Mouse (Mus musculus) layer of hippocampus, adult 18-20 months (tissue): Measurements from ENCODE around the gene Slc39a11. TPM values are rescaled to one million over a fixed set of nuclear protein-coding genes. Genes with fewer than 3 reads are reported as not detected.

Experiments used
- DNase-seq, 2 experiments: peaks; one replicate each; pipeline ENCODE4 v3.0.0; 2022; ENCODE audit warnings: low spot score in 2 of 2
- total RNA-seq, 2 experiments: library from RNA; stranded (reverse); gene quantifications; 2 replicates each; pipeline ENCODE4 v1.2.3; 2021

Gene Slc39a11
- total RNA-seq, 2 experiments from 2014 or later = 20.4 to 25.4 TPM

DNA sequence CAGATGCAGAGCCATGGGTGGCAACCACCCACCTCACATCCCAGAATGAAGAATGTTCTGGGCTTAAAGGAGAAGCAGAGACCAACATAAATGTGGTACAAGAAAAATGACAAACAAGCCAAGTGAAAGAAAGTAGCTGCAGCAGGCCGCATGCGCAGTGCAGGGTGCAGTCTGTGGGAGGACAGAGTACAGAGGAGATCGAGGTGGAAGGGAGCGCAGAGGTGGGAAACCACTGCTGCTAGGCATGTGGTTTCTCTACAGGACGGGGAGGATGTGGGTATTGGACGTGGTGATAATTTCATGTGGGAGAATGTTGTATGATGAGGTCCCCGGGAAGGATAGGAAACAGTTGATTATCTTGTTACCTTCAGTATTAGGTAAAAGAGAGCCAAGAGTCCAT is 287.3 kb downstream of the Slc39a11 start:
- no peak for DNase-seq

DNA sequence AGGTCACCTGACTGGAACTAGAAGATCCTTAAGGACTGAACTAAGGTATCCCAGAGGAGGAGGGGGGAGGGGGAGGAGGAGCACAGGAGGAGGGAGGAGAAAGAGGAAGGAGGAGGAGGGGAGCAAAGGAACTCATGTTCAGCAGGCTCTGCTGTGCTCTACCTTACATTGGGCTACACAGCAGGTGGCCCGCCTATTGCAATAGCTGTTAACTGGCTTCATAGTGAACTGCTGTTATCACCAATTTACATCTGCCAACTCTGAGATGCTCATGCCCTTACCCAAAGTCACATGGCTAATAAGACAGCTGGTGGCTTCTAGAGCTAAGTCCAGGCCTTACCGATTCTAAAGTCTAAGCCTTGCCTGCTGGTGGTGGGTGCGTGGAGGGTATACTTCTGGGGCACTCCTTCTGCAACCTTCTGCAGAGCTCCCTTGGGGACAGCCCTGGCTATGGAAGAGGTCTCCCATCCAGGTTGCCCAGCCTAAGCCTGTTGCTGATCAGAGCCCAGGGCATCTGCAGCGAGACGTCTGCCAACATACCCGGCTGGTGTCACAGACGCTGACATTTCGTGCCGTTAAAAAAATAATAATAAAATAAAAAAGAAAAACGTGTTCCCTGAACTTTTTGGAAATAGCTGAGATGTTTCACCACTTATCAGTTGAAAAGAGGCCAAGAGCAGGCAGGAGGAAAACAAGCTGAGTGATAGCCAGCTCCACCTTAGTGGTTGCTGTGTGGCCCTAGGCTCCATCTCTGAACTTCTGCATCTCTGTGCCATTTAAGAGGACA is 289.6 kb downstream of the Slc39a11 start:
- peak in 1 of 2 experiments; percentile 65 for DNase-seq

DNA sequence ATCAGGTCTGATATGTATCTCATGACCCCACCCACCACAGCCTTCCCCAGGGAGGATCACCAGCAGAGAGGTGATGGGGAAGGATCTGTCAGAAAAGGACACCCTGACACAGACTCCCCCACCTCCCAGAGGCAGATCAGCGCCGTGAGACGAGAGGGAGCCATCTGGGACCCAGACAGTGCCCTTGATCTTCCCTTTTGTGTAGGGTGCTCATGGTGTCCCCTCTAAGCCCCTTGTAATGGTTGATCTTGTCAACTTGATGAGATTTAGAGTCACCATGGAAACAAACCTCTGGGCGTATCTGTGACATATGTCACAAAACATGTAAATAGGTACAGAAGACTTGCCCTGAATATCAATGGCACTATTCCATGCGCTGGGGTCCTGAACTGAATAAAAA is 293.9 kb downstream of the Slc39a11 start:
- no peak for DNase-seq

GRCm38 (mm10) chr11:113352085-113352815 is 297.6 kb downstream of the Slc39a11 start:
- DNase-seq = no peak

GRCm38 (mm10) chr11:113350583-113350982 is 299.3 kb downstream of the Slc39a11 start:
- DNase-seq = no peak

DNA sequence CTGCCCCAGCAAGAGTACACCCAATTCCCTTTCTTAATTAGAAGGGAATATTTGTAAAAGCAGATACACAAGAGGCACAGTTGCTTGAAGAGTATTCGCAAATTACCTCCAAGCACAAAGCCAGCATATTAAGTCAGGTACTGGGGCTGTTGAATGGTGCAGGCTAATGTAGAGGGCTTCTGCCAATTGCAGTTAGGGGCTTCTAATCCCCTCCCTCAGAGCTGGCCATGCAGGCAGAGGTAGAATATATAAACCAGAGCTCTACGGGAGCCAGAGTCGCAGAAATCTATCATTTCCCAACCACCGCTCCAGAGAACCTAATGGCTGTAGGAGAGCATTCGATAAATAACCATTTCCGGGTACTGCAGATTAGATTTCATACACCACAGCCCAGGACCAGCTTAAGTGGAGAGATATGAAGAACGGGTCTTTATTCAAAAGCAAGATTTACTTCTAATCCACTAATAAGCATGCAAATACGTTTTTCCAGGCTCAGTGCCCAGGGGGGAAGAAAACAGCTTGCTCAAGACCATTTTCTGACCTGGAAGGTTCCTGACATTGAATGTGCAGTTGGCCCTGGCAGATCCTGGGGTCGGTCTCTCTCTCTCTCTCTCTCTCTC is 302.9 kb downstream of the Slc39a11 start:
- no peak for DNase-seq

GRCm38 (mm10) chr11:113339770-113340169 is 310.1 kb downstream of the Slc39a11 start:
- DNase-seq = no peak

DNA sequence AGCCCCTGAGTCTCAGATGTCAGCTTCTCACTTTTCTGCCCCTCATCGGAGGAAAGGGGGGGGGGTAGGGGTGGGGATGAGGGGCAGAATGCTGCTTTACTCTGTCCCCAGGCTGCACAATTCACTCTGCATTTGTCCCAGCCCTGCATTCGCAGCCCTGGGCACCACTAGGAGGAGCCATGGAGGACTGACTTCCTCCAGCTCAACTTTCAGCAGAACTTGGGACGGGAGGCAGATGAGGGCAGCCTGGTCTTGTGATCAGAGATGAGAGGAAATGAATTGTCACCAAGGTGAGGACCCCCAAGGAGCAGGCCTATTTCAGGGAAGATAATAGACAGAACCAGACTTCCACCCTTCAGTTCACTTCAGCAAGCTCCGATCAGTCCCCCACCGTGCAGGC is 311.3 kb downstream of the Slc39a11 start:
- DNase-seq = no peak

- no peak for DNase-seq
Observed at GRCm38 (mm10) chr11:113335706-113336105, 314.2 kb downstream of the Slc39a11 start.

GRCm38 (mm10) chr11:113334444-113334881 is 315.4 kb downstream of the Slc39a11 start:
- DNase-seq = no peak

GRCm38 (mm10) chr11:113333535-113333934 is 316.3 kb downstream of the Slc39a11 start:
- no peak for DNase-seq

DNA sequence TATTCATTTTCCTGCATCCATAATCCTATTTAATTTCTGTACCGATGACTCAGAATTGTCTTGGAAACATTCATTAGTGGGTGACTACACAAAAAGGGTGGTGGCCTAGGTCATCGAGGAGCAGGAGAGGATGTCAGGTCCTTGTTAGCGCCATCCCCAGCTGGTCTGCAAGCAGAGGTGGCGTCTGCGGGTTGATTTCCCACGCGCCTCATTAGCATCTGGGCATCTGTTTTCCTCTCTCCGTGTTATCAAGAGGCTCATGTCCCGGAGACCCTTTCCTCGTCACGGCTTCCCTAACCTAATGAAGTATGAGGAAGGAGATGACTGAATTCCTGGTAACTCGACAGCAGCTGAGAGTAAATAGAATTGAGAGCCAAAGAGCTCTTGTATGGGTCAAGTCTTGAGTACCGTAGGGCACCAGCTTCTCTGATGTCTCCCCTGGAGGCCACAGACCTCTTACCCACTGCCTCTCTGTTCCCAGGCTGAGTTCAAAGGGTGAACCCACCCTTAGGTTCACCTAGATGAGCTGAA is 319.8 kb downstream of the Slc39a11 start:
- DNase-seq = no peak

DNA sequence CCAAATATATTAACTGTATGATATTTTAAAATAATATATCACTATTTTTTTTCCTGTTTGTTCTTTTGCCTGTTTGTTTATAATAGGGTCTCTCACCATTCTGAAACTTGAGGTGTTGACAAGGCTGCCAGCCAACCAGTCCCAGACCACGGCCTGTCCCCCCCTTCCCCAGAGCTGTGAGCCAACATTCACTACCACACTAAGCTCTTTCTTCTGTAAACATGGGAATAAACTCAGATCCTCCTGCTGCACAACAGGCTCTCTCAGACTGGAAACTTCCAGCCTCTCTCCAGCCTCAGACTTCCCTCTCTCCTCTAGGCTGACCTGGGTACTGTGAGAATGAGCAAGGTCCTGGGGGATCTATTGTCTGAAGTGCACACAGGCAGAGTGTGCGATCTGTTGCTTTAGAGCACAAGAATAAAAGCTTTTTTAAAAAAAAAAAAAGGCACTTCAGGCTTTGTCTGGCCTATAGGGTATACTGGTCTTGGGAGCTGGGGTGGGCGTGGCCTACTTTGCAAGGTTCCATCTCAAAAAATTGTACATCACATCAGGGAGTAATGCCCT is 322.3 kb downstream of the Slc39a11 start:
- no peak for DNase-seq

- DNase-seq = peak; percentile 22 to 67
Observed at GRCm38 (mm10) chr11:113326387-113327011, 323.4 kb downstream of the Slc39a11 start.

- DNase-seq = no peak
Observed at GRCm38 (mm10) chr11:113321601-113322000, 328.3 kb downstream of the Slc39a11 start.

GRCm38 (mm10) chr11:113309265-113309951 is 340.5 kb downstream of the Slc39a11 start:
- DNase-seq = no peak

- DNase-seq = no peak
Observed at GRCm38 (mm10) chr11:113308256-113308941, 341.5 kb downstream of the Slc39a11 start.

- DNase-seq = no peak
Observed at GRCm38 (mm10) chr11:113303204-113303603, 346.7 kb downstream of the Slc39a11 start.

DNA sequence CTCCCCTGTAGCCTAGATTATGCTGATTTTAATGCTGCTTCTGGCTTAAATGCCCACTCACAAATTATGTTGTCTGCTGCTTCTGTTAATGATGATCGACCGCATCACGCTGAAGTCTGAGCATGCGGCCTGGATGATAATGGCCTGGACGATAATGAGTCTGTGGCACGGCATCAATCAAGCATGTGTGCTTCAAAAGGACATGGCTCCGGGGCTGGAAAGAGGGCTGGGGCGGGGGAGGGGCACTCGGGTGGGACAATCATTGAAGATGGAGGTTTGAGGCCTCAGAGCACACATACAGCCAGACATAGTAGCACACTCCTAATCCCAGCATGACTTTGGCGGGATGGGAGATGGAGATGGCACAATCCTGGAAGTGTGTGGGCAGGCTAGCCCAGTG is 350.4 kb downstream of the Slc39a11 start:
- no peak for DNase-seq

- DNase-seq = peak; percentile 68 to 94
Observed at GRCm38 (mm10) chr11:113297765-113298164, 352.1 kb downstream of the Slc39a11 start.
